Mouse (Mus musculus): ENCODE measurements around the gene Gm10230.
"Not testable (repeated sequence)": the region's sequence is repeated elsewhere in the genome, so short reads cannot be mapped to it uniquely, and the experiment has no call there.

The Gm10230 gene

DNA sequence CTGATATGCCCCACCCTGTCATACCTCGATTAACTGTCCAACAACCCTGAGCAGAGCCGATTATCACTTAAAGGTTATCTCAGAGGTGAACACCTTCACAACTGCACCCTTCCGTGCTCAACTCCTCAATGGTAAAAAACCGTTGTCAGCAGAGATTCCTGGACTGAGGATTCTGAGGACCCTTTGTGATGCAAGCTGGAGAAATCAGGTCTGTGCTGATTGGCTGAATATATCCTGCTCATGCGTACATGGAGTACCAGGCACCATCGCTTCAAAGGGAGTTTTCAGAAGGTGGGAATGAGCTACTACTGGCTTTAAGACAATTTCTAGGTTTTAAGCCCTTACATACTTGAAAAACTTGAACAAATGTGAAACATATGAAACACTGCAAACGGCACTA lies at the start of gene Gm10230:
Gm10230 (minus strand) TSS at position 101 of the 400 bp plus-strand sequence.
- not testable (repeated sequence) for DNase-seq (ENCODE audit: low spot score in 2 of 2)
